Mouse (Mus musculus) right cerebral cortex, postnatal 25 days (tissue): ENCODE data around the gene Rpl37a.

Experiments used
- DNase-seq: peaks from one replicate; pipeline ENCODE4 v3.0.0; 2022

The Rpl37a gene

GRCm38 (mm10) chr1:72738946-72739680 is 28.0 kb downstream of the Rpl37a start:
- DNase-seq, result no peak

GRCm38 (mm10) chr1:72739681-72740063 is 28.6 kb downstream of the Rpl37a start:
- DNase-seq, result peak; percentile 27

- DNase-seq, result no peak
Measured at GRCm38 (mm10) chr1:72741406-72741805, 30.3 kb downstream of the Rpl37a start.

- no peak for DNase-seq
Measured at GRCm38 (mm10) chr1:72744816-72745506, 33.9 kb downstream of the Rpl37a start.

GRCm38 (mm10) chr1:72746382-72746781 is 35.3 kb downstream of the Rpl37a start:
- peak; percentile 71 for DNase-seq

- DNase-seq, result no peak
Measured at GRCm38 (mm10) chr1:72751371-72751781, 40.3 kb downstream of the Rpl37a start.

GRCm38 (mm10) chr1:72753211-72753610 is 42.1 kb downstream of the Rpl37a start:
- no peak for DNase-seq

GRCm38 (mm10) chr1:72755227-72755626 is 44.1 kb downstream of the Rpl37a start:
- no peak for DNase-seq

GRCm38 (mm10) chr1:72755801-72756200 is 44.7 kb downstream of the Rpl37a start:
- DNase-seq, result no peak

GRCm38 (mm10) chr1:72759758-72760157 is 48.7 kb downstream of the Rpl37a start:
- DNase-seq, result no peak
